Mouse (Mus musculus) embryonic fibroblast, embryonic 13.5 days (primary cell): Measurements from ENCODE around the gene Cpeb1. TPM values are rescaled to one million over a fixed set of nuclear protein-coding genes. Genes with fewer than 3 reads are reported as not detected.
"Not testable (repeated sequence)": the region's sequence is repeated elsewhere in the genome, so short reads cannot be mapped to it uniquely, and the experiment has no call there.

Source experiments
- H3K27ac ChIP-seq: 2 replicates; pipeline ENCODE4 v1.5.1; 2012; ENCODE audit warnings: low read length, control low read depth, inconsistent platforms; ENCODE audit not compliant: insufficient read depth
- H3K4me1 ChIP-seq: 2 replicates; pipeline ENCODE4 v1.6.1; 2011; ENCODE audit warnings: low read length; ENCODE audit not compliant: control insufficient read depth, insufficient read depth
- H3K4me3 ChIP-seq: 2 replicates; pipeline ENCODE4 v1.5.1; 2011; ENCODE audit warnings: mild to moderate bottlenecking, control low read depth, low read length; ENCODE audit not compliant: insufficient read depth
- CTCF ChIP-seq: IDR thresholded peaks from 2 replicates; pipeline ENCODE4 v1.5.1; 2011; ENCODE audit warnings: mild to moderate bottlenecking, control low read depth, low read length, moderate library complexity, borderline replicate concordance; ENCODE audit not compliant: insufficient read depth
- POLR2A ChIP-seq: IDR thresholded peaks from 2 replicates; pipeline ENCODE4 v1.6.1; 2011; ENCODE audit warnings: low read depth, mild to moderate bottlenecking, control low read depth, low read length, moderate library complexity
- polyA plus RNA-seq: library from polyadenylated mRNA; stranded (reverse); fragments of >200 nt; gene quantifications from 2 replicates; pipeline ENCODE4 v1.2.4, GENCODE M21; 2011; ENCODE audit warnings: low read depth; ENCODE audit not compliant: missing spikeins, insufficient read length

Gene Cpeb1
- polyA plus RNA-seq: 36.0 and 37.4 TPM in 2 replicates

DNA sequence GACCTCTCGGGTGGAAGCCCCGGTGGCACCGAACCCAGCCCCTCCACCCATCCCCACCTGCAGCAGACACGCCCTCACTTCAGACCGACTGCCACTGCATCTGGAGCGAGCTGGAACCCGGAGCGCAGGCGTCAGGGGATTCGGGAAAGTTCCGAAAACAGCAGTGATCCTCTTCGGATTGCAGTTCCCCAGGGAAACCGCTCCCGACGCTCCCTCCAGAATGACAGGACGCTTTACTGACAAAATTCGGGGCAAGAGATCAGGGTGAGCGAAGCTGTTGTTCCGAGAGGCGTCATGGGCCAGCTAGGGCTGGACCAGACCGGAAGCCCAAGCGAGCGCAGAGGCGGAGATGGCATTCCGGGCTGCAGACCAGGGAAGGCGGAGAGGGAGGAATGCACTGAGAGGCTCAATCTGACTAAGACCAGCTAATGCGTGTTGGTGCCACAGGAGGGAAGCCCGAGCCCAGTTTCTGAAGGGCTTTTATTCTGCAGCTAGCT is at the start of gene Cpeb1:
Gene Cpeb1, minus strand, starts transcription at position 311 of the 497 bp plus-strand sequence.
- peak within 1 kb of the TSS; percentile 88 for H3K4me3 ChIP-seq
- TF ChIP-seq POLR2A: peak; percentile 60
- TF ChIP-seq CTCF: 0 out of 2 replicates have a peak, but pooled peaks have one; percentile 47
- H3K27ac ChIP-seq: peak within 1 kb of the TSS; percentile 0; the same call in 1 of the 2 replicates
- no peaks in the 10 kb centered on the region for H3K4me1 ChIP-seq

DNA sequence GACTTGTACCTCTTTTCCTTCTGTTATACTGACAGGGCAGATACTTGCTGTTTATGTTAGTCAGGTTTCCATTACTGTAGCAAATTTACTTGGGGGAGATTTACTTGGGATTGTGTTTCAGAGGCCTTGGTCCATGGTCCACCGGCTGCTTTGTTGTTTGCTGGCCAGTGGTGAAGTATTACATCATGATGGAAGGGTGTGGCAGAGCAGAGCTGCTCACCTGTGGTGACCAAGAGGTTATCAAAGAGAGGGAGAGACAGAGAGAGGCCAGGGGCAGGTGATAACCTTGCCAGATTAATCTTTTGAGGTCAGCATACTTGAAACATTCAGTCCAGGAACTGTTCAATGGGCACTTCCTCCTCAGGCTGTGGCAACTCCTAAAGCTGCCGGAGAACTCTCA is 45.8 kb upstream of the Cpeb1 start:
- TF ChIP-seq CTCF: no peak
- no peak for TF ChIP-seq POLR2A
- Histone ChIP-seq H3K27ac (no peak overlapping the region), H3K4me1 (no peaks in the 10 kb centered on the region), H3K4me3 (no peak overlapping the region)

DNA sequence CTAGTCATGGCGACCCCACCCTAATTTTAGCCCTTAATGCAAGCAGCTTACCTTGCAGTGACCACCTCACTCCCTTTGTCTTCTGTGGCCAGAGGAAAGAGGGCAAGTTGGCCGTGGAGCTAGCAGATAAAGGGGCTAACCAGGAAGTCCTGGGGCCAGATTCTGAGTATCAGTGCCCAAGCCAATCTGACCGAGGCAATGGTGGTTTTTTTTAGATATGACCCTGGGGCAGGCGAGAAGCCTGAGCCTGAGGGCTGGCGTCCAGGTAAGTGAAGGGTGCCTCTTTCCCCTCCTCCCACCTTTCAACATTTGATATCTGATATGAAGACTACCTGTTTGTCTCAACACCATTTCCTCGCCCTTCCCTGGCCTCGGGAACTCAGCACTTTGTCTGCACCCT is 42.9 kb upstream of the Cpeb1 start, which contains the start of gene BC048679:
Gene BC048679, minus strand, starts transcription at position 101 of the 400 bp plus-strand sequence.
- no peak within 1 kb of the TSS for H3K4me3 ChIP-seq
- H3K4me1 ChIP-seq: no peaks in the 10 kb centered on the region
- no peak within 1 kb of the TSS for H3K27ac ChIP-seq
- TF ChIP-seq CTCF: no peak
- no peak for TF ChIP-seq POLR2A

GRCm38 (mm10) chr7:81497171-81497570 is 41.9 kb upstream of the Cpeb1 start:
- Histone ChIP-seq H3K4me1 (no peaks in the 10 kb centered on the region), H3K27ac (no peak overlapping the region), H3K4me3 (no peak overlapping the region)
- TF ChIP-seq POLR2A (no peak), CTCF (no peak)

DNA sequence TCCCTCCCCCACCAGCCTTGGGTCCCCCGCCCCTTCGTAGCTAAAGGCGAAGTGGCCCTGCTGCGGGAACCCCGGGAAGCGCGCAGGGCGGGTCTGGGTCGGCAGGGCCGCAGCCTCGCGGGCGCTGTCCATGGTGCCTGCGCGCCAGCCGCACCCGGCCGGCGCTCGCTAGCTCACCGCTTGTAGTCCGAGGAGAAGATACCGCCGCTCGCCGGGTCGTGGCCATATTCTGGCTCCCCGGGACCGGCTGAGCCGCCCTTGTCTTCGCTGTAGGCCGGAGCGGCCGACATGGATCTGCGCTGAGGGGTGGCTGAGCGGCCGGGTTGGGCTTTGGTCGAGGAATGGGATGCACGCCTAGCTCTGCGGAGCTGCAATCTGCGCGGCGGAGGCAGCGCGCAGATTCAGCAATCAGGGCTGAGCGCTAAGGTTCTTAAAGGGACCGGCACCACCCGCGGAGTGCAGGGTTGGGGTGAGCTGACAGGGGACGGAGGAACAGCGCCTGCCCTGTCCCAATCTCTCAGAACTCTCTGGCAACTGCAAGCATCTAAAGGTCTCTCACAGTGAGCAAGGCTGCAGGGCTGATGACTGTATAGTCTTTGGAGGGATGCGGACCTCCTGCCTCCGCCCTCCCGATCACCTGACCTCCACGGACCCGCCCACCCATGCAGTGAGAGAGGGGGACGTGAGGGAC is 38.2 kb upstream of the Cpeb1 start, which contains the start of gene Ap3b2:
Gene Ap3b2, minus strand, starts transcription at position 595 of the 691 bp plus-strand sequence.
- no peak for TF ChIP-seq POLR2A
- TF ChIP-seq CTCF: no peak
- no peak within 1 kb of the TSS for H3K27ac ChIP-seq
- peak within 1 kb of the TSS; percentile 54 for H3K4me3 ChIP-seq
- H3K4me1 ChIP-seq: no peaks in the 10 kb centered on the region

GRCm38 (mm10) chr7:81492628-81493027 is 37.4 kb upstream of the Cpeb1 start:
- Histone ChIP-seq H3K4me1 (no peaks in the 10 kb centered on the region), H3K4me3 (no peak overlapping the region), H3K27ac (no peak overlapping the region)
- TF ChIP-seq POLR2A: no peak
- no peak for TF ChIP-seq CTCF

GRCm38 (mm10) chr7:81489649-81490048 is 34.4 kb upstream of the Cpeb1 start:
- TF ChIP-seq POLR2A (no peak), CTCF (no peak)
- Histone ChIP-seq H3K4me1 (no peaks in the 10 kb centered on the region), H3K4me3 (no peak overlapping the region), H3K27ac (no peak overlapping the region)

- TF ChIP-seq POLR2A (no peak), CTCF (no peak)
- Histone ChIP-seq H3K4me1 (no peaks in the 10 kb centered on the region), H3K27ac (no peak overlapping the region), H3K4me3 (no peak overlapping the region)
Measured at GRCm38 (mm10) chr7:81480800-81481199, 25.5 kb upstream of the Cpeb1 start.

DNA sequence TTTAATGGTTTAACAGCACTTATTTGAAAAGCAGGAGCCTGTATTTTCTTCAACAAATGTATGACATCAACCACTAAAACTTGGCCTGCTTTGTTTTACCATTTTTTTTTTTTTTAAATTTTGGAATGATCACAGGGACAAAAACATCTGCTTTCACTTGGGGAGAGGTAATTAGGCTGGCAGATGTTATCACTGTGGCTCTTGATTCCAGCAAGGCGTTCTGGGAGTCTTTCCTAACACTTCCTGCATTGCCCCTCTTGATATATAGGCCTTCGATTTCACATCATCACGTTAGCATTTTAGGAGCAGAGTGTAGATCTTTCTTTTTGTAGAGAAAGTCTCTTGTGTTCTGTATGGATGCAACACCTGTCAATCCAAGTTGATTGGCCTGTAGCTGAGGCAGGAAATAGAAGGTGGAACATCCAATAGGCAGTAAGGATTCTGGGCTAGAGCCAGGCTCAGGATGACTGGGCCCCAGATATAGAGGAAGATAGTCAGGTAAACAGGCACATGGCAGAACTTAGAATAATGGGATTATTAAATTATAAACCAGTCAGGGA is 24.3 kb upstream of the Cpeb1 start:
- Histone ChIP-seq H3K4me1 (no peaks in the 10 kb centered on the region), H3K4me3 (no peak overlapping the region), H3K27ac (no peak overlapping the region)
- TF ChIP-seq POLR2A: no peak

- H3K4me3 ChIP-seq, H3K27ac ChIP-seq, H3K4me1 ChIP-seq: not testable (repeated sequence)
Measured at GRCm38 (mm10) chr7:81478261-81478660, 23.0 kb upstream of the Cpeb1 start.
